Mouse (Mus musculus) lung, postnatal 4 days (tissue): Measurements from ENCODE around the gene Gm16442.
"Not testable (repeated sequence)": the region's sequence is repeated elsewhere in the genome, so short reads cannot be mapped to it uniquely, and the experiment has no call there.

Experiments used
- DNase-seq, 2 experiments: peaks; one replicate each; pipeline ENCODE4 v3.0.0; 2021

Gm16442 gene

DNA sequence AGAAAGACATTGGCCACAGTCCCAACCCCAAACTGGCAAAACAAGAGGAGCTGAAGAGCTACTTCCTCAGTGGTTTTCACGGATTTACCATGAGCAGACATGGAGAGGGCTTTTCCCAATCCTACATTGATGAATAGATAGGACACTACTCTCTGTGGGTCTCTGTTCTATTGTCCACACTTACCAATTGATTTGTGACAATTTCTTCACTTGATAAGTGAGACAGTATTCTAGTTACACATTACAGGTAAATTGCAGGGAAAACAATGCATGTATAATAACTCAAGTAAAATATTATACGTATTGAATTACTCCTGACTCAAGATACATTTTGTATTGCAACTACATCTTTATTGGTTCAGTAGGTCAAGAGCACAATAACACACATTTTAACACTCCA, at the start of gene Gm16442:
Gm16442 (minus strand) TSS at position 101 of the 400 bp plus-strand sequence.
- DNase-seq = not testable (repeated sequence)

DNA sequence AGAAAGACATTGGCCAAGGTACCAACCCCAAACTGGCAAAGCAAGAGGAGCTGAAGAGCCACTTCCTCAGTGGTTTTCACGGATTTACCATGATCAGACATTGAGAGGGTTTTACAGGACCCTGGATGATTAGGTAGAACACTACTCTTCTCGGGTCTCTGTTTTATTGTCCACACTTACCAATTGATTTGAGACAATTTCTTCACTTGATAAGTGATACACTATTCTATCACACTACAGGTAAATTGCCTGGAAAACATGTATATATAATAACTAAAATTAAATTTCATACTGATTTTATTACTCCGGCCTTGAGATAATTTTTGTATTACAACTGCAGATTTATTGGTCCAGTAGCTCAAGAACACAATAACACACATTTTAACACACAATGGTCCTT, 45.9 kb upstream of the Gm16442 start, which contains the start of gene Vmn1r94:
Vmn1r94 (minus strand) TSS at position 101 of the 400 bp plus-strand sequence.
- not testable (repeated sequence) for DNase-seq

DNA sequence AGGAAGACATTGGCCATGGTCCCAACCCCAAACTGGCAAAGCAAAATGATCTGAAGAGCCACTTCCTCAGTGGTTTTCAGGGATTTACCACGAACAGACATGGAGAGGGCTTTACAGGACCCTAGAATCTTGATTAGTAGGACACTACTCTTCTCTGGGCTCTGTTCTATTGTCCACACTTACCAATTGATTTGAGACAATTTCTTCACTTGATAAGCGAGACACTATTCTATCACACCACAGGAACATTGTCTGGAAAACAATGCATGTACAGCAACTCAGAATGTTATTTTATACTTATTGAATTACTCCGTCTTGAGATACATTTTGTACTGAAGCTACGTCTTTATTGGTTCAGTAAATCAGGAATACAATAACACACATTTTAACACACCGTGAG, 16.6 kb upstream of the Gm16442 start, which contains the start of gene Vmn1r93:
Vmn1r93 (minus strand) TSS at position 101 of the 400 bp plus-strand sequence.
- not testable (repeated sequence) for DNase-seq

GRCm38 (mm10) chr7:20099380-20099779, 23.0 kb downstream of the Gm16442 start, which contains the start of gene Vmn1r91:
Gene Vmn1r91, plus strand, starts transcription at chr7:20099680.
- not testable (repeated sequence) for DNase-seq

DNA sequence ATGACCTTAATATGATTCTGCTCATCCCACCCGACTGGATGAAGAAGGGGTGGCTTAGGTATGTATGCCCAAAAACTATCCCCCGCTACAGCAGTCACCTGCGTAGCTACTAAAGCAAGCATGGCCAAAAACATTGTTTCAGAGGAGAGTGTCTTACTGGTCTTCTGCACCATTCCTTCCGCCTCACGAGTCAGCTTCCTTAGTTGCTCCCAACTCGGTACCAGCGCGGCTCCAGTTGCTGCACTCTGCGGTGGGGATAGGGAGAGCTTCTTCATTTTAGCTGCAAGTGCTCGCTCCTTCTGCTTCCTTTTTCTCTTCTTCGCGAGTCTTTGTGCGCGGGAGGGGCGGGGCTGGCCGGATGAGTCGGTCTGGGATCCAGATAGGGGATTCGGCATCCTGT, 44.3 kb downstream of the Gm16442 start:
- not testable (repeated sequence) for DNase-seq
